Mouse (Mus musculus): Measurements from ENCODE around the gene Got1.

The Got1 gene

DNA sequence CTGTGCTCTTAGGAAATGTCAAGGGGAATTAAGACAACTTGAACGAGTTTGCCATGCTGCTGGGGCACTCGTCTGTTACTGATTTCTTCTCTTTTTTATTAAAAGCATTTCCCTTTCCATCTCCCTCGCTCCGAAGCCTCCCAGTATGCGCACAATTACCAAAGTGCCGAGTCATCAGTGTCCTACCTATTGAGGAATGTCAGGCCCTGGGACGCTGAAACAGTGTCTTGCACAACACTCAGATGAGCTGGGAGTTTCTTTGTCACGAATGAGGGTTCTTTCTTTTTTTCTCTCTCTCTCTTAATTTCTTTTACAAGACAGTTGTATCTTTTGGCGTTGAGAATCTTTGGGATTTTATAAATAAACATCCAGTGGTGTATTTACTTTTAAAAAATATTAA, 43.9 kb downstream of the Got1 start:
- DNase-seq (ENCODE audit: low spot score), result no peak

DNA sequence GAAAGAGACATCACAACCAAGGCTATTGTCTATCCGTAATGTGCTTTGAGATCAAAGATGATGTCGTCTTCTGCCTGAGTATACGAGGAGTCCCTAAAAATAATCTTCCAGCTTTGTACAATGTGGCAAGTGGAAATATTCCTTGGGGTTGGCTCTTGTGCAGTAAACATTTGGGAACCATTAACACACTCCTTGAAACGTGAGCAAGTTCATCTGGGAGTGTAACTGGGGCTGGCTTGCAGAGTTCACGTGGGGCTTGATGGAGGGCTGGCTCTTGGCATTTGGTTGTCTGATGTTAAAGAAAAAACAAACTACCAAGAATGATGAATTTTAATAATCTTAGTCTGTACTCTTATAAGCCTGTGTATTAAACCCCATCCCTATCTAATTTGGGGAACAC, 45.0 kb downstream of the Got1 start:
- DNase-seq (ENCODE audit: low spot score), result no peak

DNA sequence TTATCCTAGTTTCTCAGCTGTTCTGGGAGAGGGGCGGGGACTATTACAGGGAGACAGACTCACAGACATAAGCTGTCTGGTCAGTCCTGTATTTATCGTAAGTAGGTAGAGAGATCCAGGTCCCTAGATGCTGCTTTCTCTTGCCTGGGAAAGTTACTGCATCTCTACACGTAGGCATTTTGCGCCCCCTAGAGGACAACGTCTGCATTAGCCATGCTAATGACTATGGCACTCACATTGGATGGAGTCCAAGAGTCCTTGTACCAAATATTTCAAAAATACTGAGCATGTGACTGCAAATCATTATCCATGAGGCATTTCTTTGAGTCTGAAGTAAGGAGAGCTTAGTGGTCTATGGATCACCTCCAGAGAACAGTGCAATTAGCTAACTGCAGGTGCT, 45.5 kb downstream of the Got1 start:
- peak; percentile 60 for DNase-seq (ENCODE audit: low spot score)

DNA sequence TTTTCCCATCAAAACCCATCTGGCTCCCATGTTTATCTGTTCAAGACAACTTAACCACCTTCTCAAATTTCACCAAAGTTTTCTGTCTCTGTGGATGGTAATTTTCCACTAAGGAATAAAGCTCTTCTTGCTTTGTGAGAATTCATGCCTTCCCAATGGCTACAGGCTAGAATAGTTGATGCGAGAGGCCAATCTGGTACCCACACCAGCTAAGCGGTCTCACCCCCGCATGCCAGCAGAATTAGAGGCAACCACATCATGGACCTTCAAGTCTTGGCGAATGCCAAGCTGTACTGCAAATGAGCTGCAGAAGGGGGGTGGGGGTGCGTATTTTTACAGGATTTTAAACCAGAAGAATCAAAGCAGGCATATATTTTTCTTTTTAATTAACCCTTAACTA, 47.0 kb downstream of the Got1 start:
- no peak for DNase-seq (ENCODE audit: low spot score)

DNA sequence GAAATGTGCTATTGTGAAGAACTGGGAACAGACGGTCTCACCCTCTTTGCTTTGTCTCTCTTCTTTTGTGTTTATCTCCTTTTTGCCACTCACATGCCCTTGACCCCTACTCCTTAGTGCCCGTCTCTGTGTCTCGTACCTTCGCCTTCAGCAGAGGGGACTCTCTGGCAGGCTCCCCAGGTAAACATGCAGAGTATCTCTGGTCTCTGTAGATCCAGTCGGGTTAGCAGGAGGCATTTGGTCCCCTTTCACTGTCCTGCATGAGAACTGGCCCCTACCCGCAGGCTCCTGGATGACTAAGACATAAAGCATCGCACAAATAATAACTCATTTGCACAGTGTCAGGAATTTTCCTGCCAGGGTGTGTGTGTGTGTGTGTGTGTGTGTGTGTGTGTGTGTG, 48.3 kb downstream of the Got1 start:
- DNase-seq (ENCODE audit: low spot score), result no peak

DNA sequence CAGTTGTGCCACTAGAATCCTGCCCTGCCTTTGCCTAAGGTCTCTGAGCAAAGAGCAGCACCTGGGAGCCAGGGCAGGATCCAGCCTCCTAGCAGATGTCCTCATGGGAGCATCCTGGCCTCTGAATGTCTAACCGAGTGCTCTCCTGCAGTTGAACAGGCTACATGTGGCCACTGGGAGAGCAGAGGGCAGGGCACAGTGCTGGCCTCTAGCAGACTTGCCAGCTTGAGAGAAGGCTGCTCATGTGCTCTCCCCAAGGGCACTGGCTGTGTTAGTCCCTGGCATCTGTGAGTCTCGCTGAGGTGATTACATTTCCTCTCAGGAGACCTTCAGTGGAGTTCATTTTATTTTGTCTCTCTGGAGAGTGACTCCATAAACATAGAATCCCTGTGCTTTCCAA, 48.8 kb downstream of the Got1 start:
- no peak for DNase-seq (ENCODE audit: low spot score)

DNA sequence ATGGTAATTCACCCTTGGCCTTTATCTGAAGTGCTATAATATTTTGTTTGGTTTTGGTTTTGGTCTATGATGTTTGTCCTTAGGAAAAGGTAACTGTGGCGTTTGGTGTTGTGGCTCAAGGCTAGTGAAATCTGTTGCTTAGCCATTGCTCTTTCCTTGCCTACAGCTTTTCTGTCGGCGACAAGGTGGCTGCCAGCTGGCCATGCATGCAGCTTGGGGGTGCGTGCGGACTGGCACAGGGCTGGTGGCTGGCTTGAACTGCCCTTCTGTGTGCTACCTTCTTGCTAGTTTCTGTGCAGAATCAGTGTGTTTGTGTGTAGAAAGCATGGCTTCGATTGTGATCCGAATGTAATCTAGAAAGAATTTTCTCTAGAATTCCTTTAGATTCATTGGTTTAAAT, 51.6 kb downstream of the Got1 start:
- DNase-seq (ENCODE audit: low spot score), result no peak

DNA sequence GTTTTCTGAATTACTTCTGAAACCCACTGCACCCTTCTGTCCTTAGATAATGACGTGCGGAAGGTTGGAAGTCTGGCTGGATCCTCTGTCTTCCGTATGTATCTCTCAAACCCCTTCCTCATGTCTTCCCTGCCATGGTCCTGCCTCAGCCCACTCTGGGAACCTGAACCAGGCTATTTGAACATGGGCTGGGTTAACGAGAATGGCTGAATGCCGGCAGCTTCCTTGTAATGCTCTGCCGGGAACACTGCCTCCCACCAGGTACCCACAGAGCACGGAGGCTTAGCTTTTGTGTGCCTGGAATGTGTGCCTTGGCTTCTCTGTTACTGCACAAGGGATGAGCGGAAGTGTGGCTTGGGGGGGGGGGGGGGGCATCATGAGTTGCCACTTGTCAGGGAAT, 52.1 kb downstream of the Got1 start:
- no peak for DNase-seq (ENCODE audit: low spot score)

DNA sequence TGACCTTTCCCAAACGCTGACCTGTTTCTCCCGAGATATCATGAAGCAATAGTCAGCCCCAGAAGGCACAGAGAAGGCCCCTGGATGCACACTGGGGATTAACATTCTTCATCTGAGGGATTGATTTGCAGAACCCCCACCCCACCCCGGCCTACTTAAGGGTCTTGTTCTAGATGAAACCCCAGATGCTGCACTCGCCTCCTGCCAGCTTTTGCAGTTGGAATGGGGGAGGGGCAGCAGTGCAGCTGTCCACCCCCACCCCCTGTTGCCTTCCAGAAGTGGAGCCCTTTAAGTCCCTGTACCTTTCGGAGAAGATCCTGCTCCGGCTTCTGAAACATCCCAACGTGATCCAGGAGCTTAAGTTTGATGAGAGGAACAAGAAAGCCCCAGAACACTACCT, 55.1 kb downstream of the Got1 start:
- DNase-seq (ENCODE audit: low spot score), result no peak

DNA sequence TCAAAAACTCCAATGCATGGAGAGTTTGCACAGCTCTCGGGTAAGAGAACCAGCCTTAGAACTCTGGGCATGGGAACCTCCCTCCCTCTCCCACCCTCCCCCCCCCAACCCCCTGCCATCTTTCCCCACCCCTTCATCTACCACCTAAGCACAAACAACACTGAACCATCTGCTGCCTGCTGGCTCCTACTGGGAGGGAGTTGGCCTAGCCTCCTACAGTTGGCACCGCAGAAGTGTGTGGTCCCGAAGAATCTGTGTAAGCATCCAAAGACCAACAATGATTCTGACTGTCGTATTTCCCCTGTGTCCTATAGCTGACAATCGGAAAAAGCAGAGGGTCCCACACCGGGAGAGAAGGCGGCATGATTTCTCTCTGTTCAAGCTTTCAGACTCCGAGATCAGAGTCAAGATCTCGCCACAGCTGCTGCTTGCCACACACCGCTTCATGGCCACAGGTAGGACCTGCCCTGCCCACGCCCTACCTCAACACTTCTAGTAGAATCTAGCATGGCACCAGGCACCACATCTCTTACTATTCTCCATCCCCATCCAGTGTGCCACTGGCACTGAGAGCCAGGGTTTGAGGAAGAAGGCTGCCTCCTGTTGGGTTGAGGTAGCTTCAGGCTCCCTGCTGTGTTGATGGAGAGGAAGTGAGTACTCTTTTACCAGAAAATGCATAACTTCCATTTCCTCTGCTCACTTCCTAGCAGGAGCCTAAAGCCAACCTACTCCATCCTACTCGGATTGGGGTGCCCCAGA, 56.3 kb downstream of the Got1 start:
- no peak for DNase-seq (ENCODE audit: low spot score)

DNA sequence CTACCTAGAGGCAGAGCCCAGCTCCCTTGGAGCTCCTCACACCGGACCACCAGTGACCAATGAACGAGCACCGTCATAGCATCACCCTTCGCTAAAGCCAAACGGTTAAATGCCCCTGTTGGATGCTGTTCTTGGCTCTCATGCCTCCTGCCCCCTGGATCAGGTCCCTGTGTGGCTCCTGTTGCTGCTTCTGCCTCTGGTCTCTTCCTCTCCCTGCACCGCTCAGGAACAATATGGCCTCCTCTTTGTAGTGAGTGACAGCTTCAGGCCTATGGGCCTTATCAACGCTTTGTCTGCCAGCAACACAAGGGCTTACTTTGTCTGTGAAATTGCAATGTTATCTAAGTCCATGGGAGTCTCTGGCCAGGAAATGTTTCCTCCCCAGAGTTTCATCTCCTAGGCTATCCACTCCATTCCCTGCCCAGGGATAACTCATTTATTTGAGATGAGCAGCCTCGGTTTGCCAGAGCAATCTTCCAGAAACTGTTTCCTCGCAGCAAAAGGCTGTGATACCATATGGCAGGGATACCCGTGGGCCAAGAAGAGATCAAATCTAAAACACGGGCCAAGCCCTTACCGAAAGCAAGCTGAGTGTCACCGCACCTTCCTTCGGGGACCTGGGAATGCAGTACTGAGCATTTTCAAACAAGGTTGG, 58.7 kb downstream of the Got1 start:
- no peak for DNase-seq (ENCODE audit: low spot score)

DNA sequence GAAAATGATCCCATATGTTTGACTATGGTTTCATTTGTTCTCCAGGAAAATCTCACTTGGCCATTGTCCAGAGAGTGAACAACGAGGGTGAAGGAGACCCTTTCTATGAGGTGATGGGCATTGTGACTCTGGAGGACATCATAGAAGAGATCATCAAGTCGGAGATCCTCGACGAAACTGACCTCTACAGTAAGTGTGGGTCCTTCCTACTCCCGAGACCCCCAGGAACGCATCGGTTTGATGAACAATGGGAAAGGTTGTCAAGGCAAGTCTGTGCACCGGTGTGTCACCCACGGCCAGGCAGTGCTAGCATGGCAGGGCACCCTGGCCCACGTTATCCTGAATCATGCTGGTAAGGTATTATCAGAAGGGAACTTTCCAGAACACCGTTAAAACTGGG, 59.3 kb downstream of the Got1 start:
- no peak for DNase-seq (ENCODE audit: low spot score)

DNA sequence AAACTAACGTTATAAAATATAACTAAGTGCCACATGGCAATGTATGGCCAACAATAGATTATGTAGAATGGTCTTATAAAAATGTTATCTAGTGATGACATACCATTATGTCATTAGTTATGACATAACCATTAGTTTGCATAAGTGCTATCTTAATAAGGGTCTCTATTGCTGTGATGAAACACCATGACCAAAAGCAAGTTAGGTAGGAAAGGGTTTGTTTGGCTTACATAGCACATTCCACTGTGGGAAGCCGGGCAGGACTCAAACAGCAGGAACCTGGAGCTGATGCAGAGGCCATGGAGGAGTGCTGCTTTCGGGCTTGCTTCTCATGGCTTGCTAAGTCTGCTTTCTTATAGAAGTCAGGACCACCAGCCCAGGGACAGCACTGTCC, 60.1 kb downstream of the Got1 start:
- no peak for DNase-seq (ENCODE audit: low spot score)

DNA sequence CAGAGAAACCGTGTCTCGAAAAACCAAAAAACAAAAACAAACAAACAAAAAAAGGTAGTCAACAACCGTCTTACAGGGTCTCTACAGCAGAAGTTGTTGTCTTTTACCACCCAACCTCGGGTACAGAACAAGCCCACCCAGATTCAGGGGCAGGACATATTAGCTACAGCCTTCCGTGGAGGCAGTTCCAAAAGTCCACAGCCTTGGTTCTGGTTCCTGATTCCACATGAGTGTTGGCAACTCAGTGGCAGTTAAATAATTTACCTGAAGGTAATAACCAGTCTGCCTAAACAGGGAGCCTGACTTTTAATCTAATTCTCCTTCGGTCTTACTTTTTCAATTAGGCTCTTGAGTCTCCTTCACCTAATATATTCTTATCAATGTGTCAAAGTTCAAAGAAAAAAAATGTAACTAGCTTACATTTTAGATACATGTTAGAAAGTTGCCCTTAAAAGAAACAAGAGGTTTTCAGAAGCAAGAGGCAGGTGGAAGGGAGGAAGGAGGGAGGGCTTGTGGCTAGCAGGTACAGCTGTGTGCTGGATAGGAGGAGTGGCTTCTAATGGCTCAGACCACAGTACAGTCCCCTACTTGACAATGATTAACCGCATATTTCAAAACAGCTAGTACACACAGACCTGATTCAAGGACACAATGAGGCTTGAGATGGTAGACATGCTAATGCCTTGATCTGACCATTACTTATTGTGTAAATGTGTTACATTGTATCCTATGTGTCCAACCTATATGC, 60.7 kb downstream of the Got1 start:
- no peak for DNase-seq (ENCODE audit: low spot score)

DNA sequence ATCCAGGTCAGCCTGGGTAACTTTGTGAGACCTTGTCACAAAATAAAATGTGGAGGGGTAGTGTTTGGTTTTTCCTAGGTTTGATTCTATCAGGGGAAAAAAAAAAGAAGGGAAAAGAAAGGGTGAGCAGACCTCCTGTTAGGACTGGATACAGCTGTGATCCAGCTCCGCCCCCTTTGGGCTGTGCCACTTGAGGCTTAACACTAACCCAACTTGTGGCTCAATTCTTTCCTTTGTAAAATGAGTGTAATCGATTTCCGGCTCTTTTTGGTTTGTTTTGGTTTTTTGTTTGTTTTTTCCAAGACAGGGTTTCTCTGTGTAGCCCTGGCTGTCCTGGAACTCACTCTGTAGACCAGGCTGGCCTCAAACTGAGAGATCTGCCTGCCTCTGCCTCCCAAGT, 62.3 kb downstream of the Got1 start:
- DNase-seq (ENCODE audit: low spot score), result no peak

DNA sequence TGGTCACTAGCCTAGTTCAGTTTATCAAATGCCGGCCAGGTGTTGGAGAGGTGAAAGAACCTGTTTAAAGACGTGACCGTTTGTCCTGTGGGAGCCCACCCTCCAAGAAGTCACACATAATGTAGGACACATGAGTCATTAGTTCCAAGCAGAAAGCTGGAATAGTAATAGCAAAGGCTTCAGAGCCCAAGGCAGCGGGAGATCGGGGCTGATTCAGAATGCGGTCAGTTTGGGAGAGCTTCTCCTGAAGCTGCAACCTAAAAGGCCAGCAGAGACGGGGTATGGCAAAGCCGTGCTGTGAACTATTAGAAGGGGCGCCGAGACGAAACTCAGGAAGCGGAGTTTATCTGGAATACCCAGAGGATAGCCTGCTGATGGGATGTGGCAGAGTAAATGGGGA, 63.9 kb downstream of the Got1 start:
- DNase-seq (ENCODE audit: low spot score), result no peak

DNA sequence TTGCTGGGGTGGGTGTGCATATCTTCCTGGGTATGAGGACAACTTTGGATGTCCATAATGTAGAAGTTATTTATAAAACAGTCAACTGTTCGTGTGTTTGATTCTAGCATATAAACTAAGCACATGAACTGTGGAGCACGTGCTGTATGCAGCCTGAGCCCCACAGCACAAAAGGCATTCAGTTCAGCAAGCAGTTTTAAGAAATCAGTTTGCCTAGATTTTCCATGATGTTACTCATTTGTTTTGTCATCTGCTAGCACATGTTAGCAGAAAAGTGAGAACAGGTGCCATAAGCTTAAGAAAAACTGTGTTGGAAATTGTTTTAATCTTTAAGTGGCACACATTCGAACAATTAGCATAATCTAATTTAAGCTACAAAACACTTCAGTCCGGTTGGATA, 64.5 kb downstream of the Got1 start:
- DNase-seq (ENCODE audit: low spot score), result no peak

DNA sequence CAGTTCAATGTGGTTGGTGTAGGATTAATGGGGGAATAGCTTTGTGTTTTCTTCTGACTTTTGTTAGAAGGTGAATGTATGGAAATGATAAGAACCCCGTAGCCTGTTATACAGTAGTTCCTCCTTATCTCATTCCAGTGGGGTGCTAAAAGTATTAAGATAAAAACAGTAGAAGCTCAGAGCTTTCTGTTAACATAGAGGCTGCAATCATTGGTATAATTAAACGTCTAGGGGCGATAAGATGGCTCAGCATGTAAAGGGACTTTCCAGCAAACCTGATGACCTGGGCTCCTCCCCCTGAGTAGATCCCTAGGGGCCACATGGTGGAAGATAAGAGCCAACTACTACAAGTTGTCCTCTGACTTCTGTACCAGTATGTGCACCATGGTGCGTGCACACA, 71.4 kb downstream of the Got1 start:
- peak; percentile 47 for DNase-seq (ENCODE audit: low spot score)

DNA sequence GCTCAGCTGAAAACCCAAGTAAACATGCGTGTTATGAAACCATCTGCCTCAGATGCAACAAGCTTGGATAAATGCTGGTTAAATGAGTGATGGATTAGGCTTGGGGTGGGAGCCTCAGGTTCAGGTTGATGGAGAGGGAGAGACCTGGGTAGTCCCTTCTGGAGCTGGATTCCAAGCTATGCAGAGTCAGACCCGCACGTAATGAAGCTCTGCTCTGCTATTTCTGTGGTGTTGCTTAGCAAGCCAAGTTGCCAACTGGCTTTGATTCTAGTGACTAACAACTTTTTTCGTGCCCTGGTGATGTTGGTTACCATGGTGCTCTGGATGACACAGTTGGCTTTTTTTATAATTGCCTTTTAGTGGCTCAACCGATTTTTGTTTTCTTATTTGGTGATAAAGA, 72.2 kb downstream of the Got1 start:
- no peak for DNase-seq (ENCODE audit: low spot score)

DNA sequence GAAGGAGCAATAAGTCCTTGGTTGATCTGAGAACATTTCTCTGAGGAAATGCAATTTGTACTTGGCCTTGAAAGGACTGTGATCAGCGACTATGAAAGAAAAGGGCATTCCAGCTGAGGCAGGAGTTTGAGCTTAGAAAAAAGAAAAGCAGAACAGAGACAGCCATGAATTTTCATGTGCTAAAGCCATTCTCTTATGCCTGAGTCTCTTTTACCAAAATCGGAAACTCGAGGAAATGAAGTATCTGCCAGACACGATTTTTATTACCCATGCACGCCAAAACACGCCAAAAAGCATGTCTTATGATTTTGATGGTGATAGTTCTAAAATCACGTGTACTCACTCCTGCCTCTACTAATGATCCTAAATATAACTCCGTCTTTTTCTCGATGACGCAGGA, 72.8 kb downstream of the Got1 start:
- DNase-seq (ENCODE audit: low spot score), result no peak
